Mouse (Mus musculus) urinary bladder, postnatal 25 days (tissue): ENCODE data around the gene Rdh16f1.
"Not testable (repeated sequence)": the region's sequence is repeated elsewhere in the genome, so short reads cannot be mapped to it uniquely, and the experiment has no call there.

Source experiments
- DNase-seq: peaks from one replicate; pipeline ENCODE4 v3.0.0; 2022; ENCODE audit warnings: low spot score

Rdh16f1 gene

GRCm38 (mm10) chr10:127748847-127749612, 10.6 kb upstream of the Rdh16f1 start:
- no peak for DNase-seq

- DNase-seq, result no peak
Measured at GRCm38 (mm10) chr10:127750136-127750777, 9.3 kb upstream of the Rdh16f1 start.

GRCm38 (mm10) chr10:127751548-127751947, 8.0 kb upstream of the Rdh16f1 start, which contains the start of gene Gpr182:
Gpr182 (minus strand) TSS chr10:127751732.
- no peak for DNase-seq

GRCm38 (mm10) chr10:127754566-127755166, 4.9 kb upstream of the Rdh16f1 start:
- no peak for DNase-seq

GRCm38 (mm10) chr10:127755246-127755645, 4.3 kb upstream of the Rdh16f1 start:
- no peak for DNase-seq

GRCm38 (mm10) chr10:127755770-127756468, 3.7 kb upstream of the Rdh16f1 start:
- no peak for DNase-seq

GRCm38 (mm10) chr10:127762926-127763325, 3.3 kb downstream of the Rdh16f1 start:
- not testable (repeated sequence) for DNase-seq

- no peak for DNase-seq
Measured at GRCm38 (mm10) chr10:127763914-127764680, 4.5 kb downstream of the Rdh16f1 start.

- no peak for DNase-seq
Measured at GRCm38 (mm10) chr10:127766564-127766963, 7.0 kb downstream of the Rdh16f1 start.

GRCm38 (mm10) chr10:127776011-127776410, 16.4 kb downstream of the Rdh16f1 start, which contains the start of gene Rdh9:
Rdh9 (plus strand) TSS chr10:127776386.
- no peak for DNase-seq

GRCm38 (mm10) chr10:127782321-127782720, 22.7 kb downstream of the Rdh16f1 start:
- not testable (repeated sequence) for DNase-seq

- DNase-seq, result not testable (repeated sequence)
Measured at GRCm38 (mm10) chr10:127785411-127785810, 25.8 kb downstream of the Rdh16f1 start.

- DNase-seq, result no peak
Measured at GRCm38 (mm10) chr10:127799295-127799694, 39.7 kb downstream of the Rdh16f1 start.

- no peak for DNase-seq
Measured at GRCm38 (mm10) chr10:127800891-127801290, 41.3 kb downstream of the Rdh16f1 start, which contains the start of gene Rdh16. Rdh16 (plus strand) TSS chr10:127801152.

- no peak for DNase-seq
Measured at GRCm38 (mm10) chr10:127801612-127802011, 42.0 kb downstream of the Rdh16f1 start.

GRCm38 (mm10) chr10:127802236-127802635, 42.6 kb downstream of the Rdh16f1 start:
- no peak for DNase-seq

- DNase-seq, result no peak
Measured at GRCm38 (mm10) chr10:127804416-127804815, 44.8 kb downstream of the Rdh16f1 start.

- no peak for DNase-seq
Measured at GRCm38 (mm10) chr10:127815888-127816287, 56.3 kb downstream of the Rdh16f1 start.

- DNase-seq, result not testable (repeated sequence)
Measured at GRCm38 (mm10) chr10:127817268-127817910, 57.8 kb downstream of the Rdh16f1 start.

- DNase-seq, result not testable (repeated sequence)
Measured at GRCm38 (mm10) chr10:127821806-127822205, 62.2 kb downstream of the Rdh16f1 start.

- DNase-seq, result no peak
Measured at GRCm38 (mm10) chr10:127825386-127825785, 65.8 kb downstream of the Rdh16f1 start.
